Mouse (Mus musculus) liver, adult 2 months (tissue): ENCODE results near the gene Cux1. TPM values are rescaled to one million over a fixed set of nuclear protein-coding genes. Genes with fewer than 3 reads are reported as not detected.

ENCODE experiments used
- DNase-seq: peaks from one replicate; pipeline ENCODE4 v3.0.0-alpha.2; 2011; ENCODE audit warnings: low read depth, low spot score; ENCODE audit errors: extremely low read depth
- H3K27ac ChIP-seq: fragments of 200-500 bp; replicated peaks from 2 replicates; pipeline ENCODE4 v1.5.1; 2012; ENCODE audit warnings: low read depth, mild to moderate bottlenecking, control low read depth, inconsistent platforms, low read length; ENCODE audit not compliant: insufficient read depth
- H3K27me3 ChIP-seq: fragments of 200-500 bp; 2 replicates; pipeline ENCODE4 v1.6.1; 2012; ENCODE audit warnings: mild to moderate bottlenecking, moderate library complexity, low read length, inconsistent platforms; ENCODE audit not compliant: control insufficient read depth, insufficient read depth
- H3K36me3 ChIP-seq: fragments of 200-500 bp; 2 replicates; pipeline ENCODE4 v1.6.1; 2012; ENCODE audit warnings: low read length, inconsistent platforms; ENCODE audit not compliant: control insufficient read depth, insufficient read depth
- H3K4me1 ChIP-seq: fragments of 200-500 bp; 2 replicates; pipeline ENCODE4 v1.6.1; 2011; ENCODE audit warnings: low read length; ENCODE audit not compliant: control insufficient read depth, insufficient read depth
- H3K4me3 ChIP-seq: fragments of 200-500 bp; 2 replicates; pipeline ENCODE4 v1.5.1; 2011; ENCODE audit warnings: low read depth, mild to moderate bottlenecking, control low read depth, low read length, moderate library complexity; ENCODE audit not compliant: insufficient read depth
- H3K79me2 ChIP-seq: fragments of 200-500 bp; 2 replicates; pipeline ENCODE4 v1.6.1; 2012; ENCODE audit warnings: inconsistent platforms, mild to moderate bottlenecking, low read length, moderate library complexity; ENCODE audit not compliant: control insufficient read depth, insufficient read depth
- H3K9ac ChIP-seq: fragments of 200-500 bp; 2 replicates; pipeline ENCODE4 v1.6.1; 2012; ENCODE audit warnings: low read depth, mild to moderate bottlenecking, control low read depth, inconsistent platforms, low read length
- CTCF ChIP-seq: fragments of 200-500 bp; IDR thresholded peaks from 2 replicates; pipeline ENCODE4 v1.5.1; 2011; ENCODE audit warnings: low read depth, low read length, control low read depth
- POLR2A ChIP-seq: fragments of 200-500 bp; IDR thresholded peaks from 2 replicates; pipeline ENCODE4 v1.6.1; 2011; ENCODE audit warnings: low read length, control low read depth; ENCODE audit not compliant: insufficient read depth; ENCODE audit errors: extremely low read depth
- WGBS: fragments of 180-500 bp; shearing (Covaris S2); methylation state at CpG from one replicate; pipeline ENCODE4 v1.1.7; 2018; 5-methylcytosine and 5-hydroxymethylcytosine counted together
- polyA plus RNA-seq: library from polyadenylated mRNA; depleted of rRNA; stranded (reverse); fragments of >200 nt; gene quantifications from 2 replicates; pipeline ENCODE4 v1.2.3, GENCODE M21; 2012
- total RNA-seq: library from RNA; depleted of rRNA; stranded (reverse); fragments of >200 nt; gene quantifications from 2 replicates; pipeline ENCODE4 v1.2.3, GENCODE M21; 2014

Cux1 gene
- total and polyA plus RNA-seq, 2 experiments, result 11.6 to 12.6 TPM

- no peak overlapping the region for H3K9ac ChIP-seq
- H3K36me3 ChIP-seq, result peaks cover 48% of the 10 kb centered on the region
- 96% methylated on average over 43 of the region's 43 CpGs for WGBS
- no peak overlapping the region for H3K4me3 ChIP-seq
- H3K79me2 ChIP-seq, result no peaks in the 10 kb centered on the region
- no peak for DNase-seq
- H3K4me1 ChIP-seq, result no peaks in the 10 kb centered on the region
- no peaks in the 10 kb centered on the region for H3K27me3 ChIP-seq
- TF ChIP-seq POLR2A (no peak), CTCF (no peak)
- H3K27ac ChIP-seq, result no peak overlapping the region
Measured at GRCm38 (mm10) chr5:136274739-136275138, 292.6 kb downstream of the Cux1 start.

DNA sequence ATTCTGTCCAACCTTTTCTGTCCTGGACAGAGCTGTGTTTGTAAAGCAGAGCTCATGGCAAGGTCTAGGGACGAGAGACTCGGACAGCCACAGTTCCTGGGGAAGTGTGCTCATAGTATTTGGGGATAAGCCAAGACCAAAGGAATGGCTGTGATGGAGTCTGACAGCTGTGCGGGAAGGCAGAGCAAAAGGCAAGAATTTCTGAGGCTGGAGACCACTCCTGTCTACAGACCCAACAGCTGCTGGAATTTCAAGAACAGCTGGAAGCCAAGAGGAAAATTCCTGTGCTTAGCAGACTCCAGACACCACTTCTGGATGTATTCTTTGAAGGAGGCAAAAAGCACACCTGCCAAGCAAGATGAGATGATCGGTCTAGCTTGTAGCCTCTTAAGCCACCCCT lies 297.4 kb downstream of the Cux1 start:
- WGBS, result 84% methylated on average over 4 of the region's 4 CpGs
- Histone ChIP-seq H3K79me2 (no peaks in the 10 kb centered on the region), H3K9ac (no peak overlapping the region), H3K27ac (no peak overlapping the region), H3K4me3 (no peak overlapping the region), H3K36me3 (peaks cover 15% of the 10 kb centered on the region), H3K4me1 (no peaks in the 10 kb centered on the region), H3K27me3 (no peaks in the 10 kb centered on the region)
- TF ChIP-seq POLR2A (no peak), CTCF (no peak)
- no peak for DNase-seq

DNA sequence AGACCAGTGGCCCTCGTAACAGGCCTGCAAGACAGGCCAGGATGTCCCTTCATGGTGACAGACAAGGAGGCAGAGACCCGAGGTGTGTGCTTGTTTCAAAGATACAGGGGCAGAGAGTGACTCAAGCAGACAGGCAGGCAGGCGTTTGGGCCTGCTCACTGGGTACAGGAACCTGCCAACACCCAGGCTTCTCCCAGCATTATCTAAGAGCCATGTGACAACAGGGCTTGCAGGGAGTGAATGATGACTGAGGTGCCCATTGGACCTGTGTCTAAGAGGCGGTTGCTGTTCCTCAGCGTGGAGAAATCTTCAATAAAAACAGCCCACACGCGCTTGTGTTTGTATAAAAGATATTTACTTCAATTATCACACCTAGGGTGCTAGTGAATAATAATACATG lies 301.2 kb downstream of the Cux1 start:
- no peak for DNase-seq
- no peak overlapping the region for H3K4me3 ChIP-seq
- H3K36me3 ChIP-seq, result no peaks in the 10 kb centered on the region
- H3K9ac ChIP-seq, result no peak overlapping the region
- H3K4me1 ChIP-seq, result no peaks in the 10 kb centered on the region
- no peaks in the 10 kb centered on the region for H3K79me2 ChIP-seq
- H3K27me3 ChIP-seq, result no peaks in the 10 kb centered on the region
- no peak overlapping the region for H3K27ac ChIP-seq
- TF ChIP-seq POLR2A (no peak), CTCF (no peak)
- 90% methylated on average over 7 of the region's 7 CpGs for WGBS

- no peak overlapping the region for H3K9ac ChIP-seq
- no peak for DNase-seq
- no peak overlapping the region for H3K4me3 ChIP-seq
Measured at GRCm38 (mm10) chr5:136263342-136263741, 303.9 kb downstream of the Cux1 start.

GRCm38 (mm10) chr5:136258919-136259318 lies 308.4 kb downstream of the Cux1 start:
- H3K36me3 ChIP-seq, result no peaks in the 10 kb centered on the region
- no peak for TF ChIP-seq POLR2A
- peak; percentile 75 for TF ChIP-seq CTCF
- WGBS, result 39% methylated on average over 6 of the region's 6 CpGs
- H3K4me1 ChIP-seq, result no peaks in the 10 kb centered on the region
- no peak overlapping the region for H3K4me3 ChIP-seq
- DNase-seq, result peak; percentile 31
- H3K27me3 ChIP-seq, result no peaks in the 10 kb centered on the region
- H3K27ac ChIP-seq, result no peak overlapping the region
- H3K79me2 ChIP-seq, result no peaks in the 10 kb centered on the region
- no peak overlapping the region for H3K9ac ChIP-seq

More at GRCm38 (mm10) chr5:136263342-136263741, 303.9 kb downstream of the Cux1 start:
- H3K27me3 ChIP-seq, result no peaks in the 10 kb centered on the region
- no peaks in the 10 kb centered on the region for H3K79me2 ChIP-seq
- 89% methylated on average over 4 of the region's 4 CpGs for WGBS
- H3K27ac ChIP-seq, result no peak overlapping the region
- H3K36me3 ChIP-seq, result no peaks in the 10 kb centered on the region
- H3K4me1 ChIP-seq, result no peaks in the 10 kb centered on the region
- TF ChIP-seq POLR2A (no peak), CTCF (no peak)

GRCm38 (mm10) chr5:136252899-136253298 lies 314.4 kb downstream of the Cux1 start:
- no peaks in the 10 kb centered on the region for H3K27me3 ChIP-seq
- 13% methylated on average over 17 of the region's 17 CpGs for WGBS
- DNase-seq, result peak; percentile 43
- no peaks in the 10 kb centered on the region for H3K79me2 ChIP-seq
- H3K9ac ChIP-seq, result no peak overlapping the region
- H3K4me3 ChIP-seq, result no peak overlapping the region
- no peaks in the 10 kb centered on the region for H3K36me3 ChIP-seq
- H3K27ac ChIP-seq, result no peak overlapping the region
- no peaks in the 10 kb centered on the region for H3K4me1 ChIP-seq
- TF ChIP-seq CTCF (peak; percentile 92), POLR2A (0 out of 2 replicates have a peak, but pooled peaks have one; percentile 3)
